Mouse (Mus musculus) C2C12 (cell line): ENCODE measurements around the gene Park7.

Experiments used
- CTCF ChIP-seq: IDR thresholded peaks from one replicate; pipeline ENCODE4 v1.5.1; 2011; ENCODE audit not compliant: control insufficient read depth, insufficient read depth, insufficient read length
- MAX ChIP-seq: IDR thresholded peaks from one replicate; pipeline ENCODE4 v1.6.1; 2011; ENCODE audit warnings: mild to moderate bottlenecking, control low read depth
- USF1 ChIP-seq: IDR thresholded peaks from one replicate; pipeline ENCODE4 v1.6.1; 2011; ENCODE audit warnings: low read depth, mild to moderate bottlenecking, control low read depth, moderate library complexity

DNA sequence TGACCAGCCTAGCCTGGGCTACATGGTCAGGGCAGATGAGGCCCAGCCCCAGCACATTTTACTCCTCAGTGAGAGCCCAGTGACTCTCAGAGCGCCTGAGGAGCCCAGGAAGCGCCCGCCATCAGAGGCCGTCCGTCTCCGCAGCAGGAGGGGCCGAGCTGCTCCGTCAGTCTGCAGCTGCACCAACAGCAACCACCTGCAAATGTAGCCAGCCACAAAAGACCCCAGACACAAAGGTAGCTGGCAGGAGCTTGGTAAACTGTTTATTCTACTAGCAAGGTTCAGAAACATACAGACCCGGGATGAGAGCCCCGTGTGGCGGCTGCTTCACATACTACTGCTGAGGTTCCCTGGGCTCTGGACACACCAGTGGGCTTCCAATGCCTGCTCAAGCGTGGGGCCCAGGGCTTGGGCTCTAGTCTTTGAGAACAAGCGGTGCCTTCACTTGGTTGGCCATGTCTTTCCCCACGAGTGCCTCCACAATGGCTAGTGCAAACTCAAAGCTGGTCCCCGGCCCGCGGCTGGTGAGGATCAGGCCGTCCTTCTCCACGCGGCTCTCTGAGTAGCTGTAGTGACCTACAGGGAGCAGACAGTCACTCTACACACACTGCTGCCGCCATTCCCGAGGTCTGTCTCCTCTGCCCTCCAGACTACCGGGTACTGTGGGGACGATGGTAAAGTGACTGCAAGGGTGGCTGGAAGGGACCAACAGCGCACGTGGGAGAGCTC is 17.2 kb downstream of the Park7 start:
- TF ChIP-seq CTCF: no peak
- TF ChIP-seq MAX: no peak
- TF ChIP-seq USF1: no peak
